Mouse (Mus musculus) spleen, postnatal 10 days (tissue): ENCODE data around the gene Zfp318.

Source experiments
- DNase-seq, 2 experiments: peaks; one replicate each; pipeline ENCODE4 v3.0.0; 2021 to 2022; ENCODE audit warnings: low spot score in 2 of 2

Zfp318 gene

GRCm38 (mm10) chr17:46446264-46446663 lies 62.7 kb downstream of the Zfp318 start:
- DNase-seq = no peak

- DNase-seq = no peak
These were observed 69.2 kb downstream of the Zfp318 start for GRCm38 (mm10) chr17:46452683-46453082.

- DNase-seq = no peak
These were observed 69.9 kb downstream of the Zfp318 start for GRCm38 (mm10) chr17:46453302-46453948.

GRCm38 (mm10) chr17:46453970-46454411 lies 70.5 kb downstream of the Zfp318 start:
- no peak for DNase-seq

GRCm38 (mm10) chr17:46454539-46454938 lies 71.0 kb downstream of the Zfp318 start:
- DNase-seq = no peak

- DNase-seq = peak in 1 of 2 experiments; percentile 26
These were observed 71.7 kb downstream of the Zfp318 start for GRCm38 (mm10) chr17:46455110-46455691.

GRCm38 (mm10) chr17:46457791-46458190 lies 74.3 kb downstream of the Zfp318 start:
- peak; percentile 23 to 71 for DNase-seq

GRCm38 (mm10) chr17:46458439-46458838 lies 74.9 kb downstream of the Zfp318 start:
- DNase-seq = no peak

- DNase-seq = no peak
These were observed 77.1 kb downstream of the Zfp318 start for GRCm38 (mm10) chr17:46460673-46461072.

- DNase-seq = no peak
These were observed 77.8 kb downstream of the Zfp318 start for GRCm38 (mm10) chr17:46461347-46461746.

- no peak for DNase-seq
These were observed 78.7 kb downstream of the Zfp318 start for GRCm38 (mm10) chr17:46462226-46462625.

GRCm38 (mm10) chr17:46467830-46468229 lies 84.3 kb downstream of the Zfp318 start:
- no peak for DNase-seq
